9 mouse cellular contexts compared by ENCODE assay signal in the genomic region with DNA sequence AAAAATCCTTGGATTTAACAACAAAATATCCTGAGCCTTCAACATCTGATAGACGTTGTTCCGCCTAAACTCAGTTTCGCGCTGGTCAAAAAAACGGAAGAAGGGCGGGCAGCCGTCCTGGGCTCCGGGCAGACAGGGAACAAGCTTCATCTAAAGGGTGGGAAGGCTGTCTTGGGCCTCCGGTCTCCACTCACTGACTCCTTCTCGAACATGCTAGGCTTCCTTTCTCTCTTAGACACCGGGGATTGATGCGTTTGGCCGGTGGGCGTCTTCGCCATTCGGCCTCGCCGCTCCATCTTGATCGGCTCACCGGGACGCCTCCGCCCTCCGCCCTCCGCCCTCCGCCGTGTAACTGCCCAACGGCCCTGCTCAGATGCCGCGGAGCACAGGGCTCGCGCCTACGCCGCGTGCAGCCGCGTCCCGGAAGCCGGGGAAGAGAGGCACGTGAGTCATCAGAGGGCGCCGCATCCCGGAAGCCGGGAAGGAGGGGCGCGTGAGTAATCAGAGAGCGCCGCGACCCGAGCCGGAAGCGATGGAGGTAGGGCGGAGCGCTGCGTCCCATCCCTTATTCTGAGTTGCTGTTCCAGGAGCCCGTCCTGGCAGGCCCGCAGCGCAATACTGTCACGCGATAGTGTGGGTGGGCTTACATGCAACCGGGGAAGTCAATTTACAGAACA. TPM values are rescaled to one million over a fixed set of nuclear protein-coding genes. Genes with fewer than 3 reads are reported as not detected.
DNase-seq lines count a peak whose midpoint lies in the region; ATAC-seq and TF ChIP-seq lines count a peak whose summit lies in the region.
"Not testable (repeated sequence)": the region's sequence is repeated elsewhere in the genome, so short reads cannot be mapped to it uniquely, and the experiment has no call there.
"Had no signal": no experiment of that assay in that cellular context is flagged by ENCODE, and none has a peak within 500 bp of the region (broad histone marks: within the 10 kb centered on the region; RNA-seq: fewer than 3 reads in every experiment).

9030025P20Rik (plus strand) TSS at position 107 of the 677 bp plus-strand sequence.
Gm3417 (minus strand) TSS at position 429 of the 677 bp plus-strand sequence.

- H3K27me3 ChIP-seq in ES-Bruce4 (ENCODE audit: control insufficient read depth, insufficient read depth, low read length, poor library complexity, severe bottlenecking); embryonic facial prominence, embryonic 14.5 days (replicated peaks; ENCODE audit: control insufficient read depth, insufficient read depth, low read length); hindbrain, embryonic 12.5 days; kidney, embryonic 16.5 days (ENCODE audit: insufficient read depth, low read length); liver, embryonic 16.5 days (ENCODE audit: control insufficient read depth, insufficient read depth, low read depth, low read length); midbrain, embryonic 14.5 days (ENCODE audit: control insufficient read depth, insufficient read depth, low read length); stomach, embryonic 16.5 days (ENCODE audit: control insufficient read depth, insufficient read depth, low read length): not testable (repeated sequence)

- not testable (repeated sequence) for DNase-seq in embryonic facial prominence, embryonic 14.5 days (ENCODE audit: low spot score); midbrain, embryonic 14.5 days

- not testable (repeated sequence) for H3K4me2 ChIP-seq in embryonic facial prominence, embryonic 14.5 days (ENCODE audit: low read depth, low read length); liver, embryonic 16.5 days (ENCODE audit: low read depth, low read length); midbrain, embryonic 14.5 days (ENCODE audit: low read length)
- peak within 1 kb of the TSS; percentile 33; the same call in 1 of the 2 replicates for H3K4me2 ChIP-seq in hindbrain, embryonic 12.5 days (replicated peaks)
- 0 out of 2 replicates have a peak within 1 kb of the TSS, but pooled peaks have one; percentile 27 for H3K4me2 ChIP-seq in kidney, embryonic 16.5 days (replicated peaks; ENCODE audit: low read depth, low read length)
- H3K4me2 ChIP-seq in stomach, embryonic 16.5 days (ENCODE audit: low read depth, low read length): peak within 1 kb of the TSS; percentile 31; the same call in 1 of the 2 replicates

- H3K9me3 ChIP-seq in ES-Bruce4 (replicated peaks; ENCODE audit: control insufficient read depth, insufficient read depth, low read length, poor library complexity, severe bottlenecking); embryonic facial prominence, embryonic 14.5 days (ENCODE audit: control insufficient read depth, low read length); hindbrain, embryonic 12.5 days (replicated peaks); kidney, embryonic 16.5 days (ENCODE audit: low read length); liver, embryonic 16.5 days (replicated peaks; ENCODE audit: control insufficient read depth, low read length); midbrain, embryonic 14.5 days (ENCODE audit: control insufficient read depth, low read length); stomach, embryonic 16.5 days (replicated peaks; ENCODE audit: control insufficient read depth, low read length): not testable (repeated sequence)

- not testable (repeated sequence) for TF ChIP-seq POLR2A in ES-Bruce4 (IDR thresholded peaks at IDR 0.05; ENCODE audit: insufficient read depth, low read length)

- 0 out of 2 replicates have a peak within 1 kb of the TSS, but pooled peaks have one; percentile 56 for H3K9ac ChIP-seq in ES-Bruce4 (ENCODE audit: low read depth, poor library complexity, severe bottlenecking)
- H3K9ac ChIP-seq in embryonic facial prominence, embryonic 14.5 days (ENCODE audit: low read depth, low read length); hindbrain, embryonic 12.5 days; kidney, embryonic 16.5 days (replicated peaks; ENCODE audit: low read length); liver, embryonic 16.5 days (ENCODE audit: low read depth, low read length); midbrain, embryonic 14.5 days (replicated peaks; ENCODE audit: low read length); stomach, embryonic 16.5 days (ENCODE audit: low read length): not testable (repeated sequence)

- not testable (repeated sequence) for H3K4me3 ChIP-seq in ES-Bruce4 (ENCODE audit: low read depth, low read length); embryonic facial prominence, embryonic 14.5 days (ENCODE audit: low read depth, low read length); hindbrain, embryonic 12.5 days; kidney, embryonic 16.5 days (ENCODE audit: low read length); liver, embryonic 16.5 days (ENCODE audit: low read depth, low read length); midbrain, embryonic 14.5 days (replicated peaks; ENCODE audit: low read depth, low read length); stomach, embryonic 16.5 days (replicated peaks; ENCODE audit: low read length)

- peak; percentile 97 for ATAC-seq in embryonic facial prominence, embryonic 14.5 days (ENCODE audit: low read depth)
- ATAC-seq in frontal cortex, adult (ENCODE audit: low TSS enrichment): peak; percentile 94
- ATAC-seq in hindbrain, embryonic 12.5 days (ENCODE audit: low FRiP score): peak; percentile 98
- ATAC-seq in kidney, embryonic 16.5 days (ENCODE audit: low FRiP score, low TSS enrichment): peak; percentile 98
- ATAC-seq in liver, embryonic 16.5 days (ENCODE audit: low read depth): peak; percentile 98
- ATAC-seq in midbrain, embryonic 14.5 days (ENCODE audit: low FRiP score, low TSS enrichment): peak; percentile 98
- peak; percentile 99 for ATAC-seq in stomach, embryonic 16.5 days (ENCODE audit: insufficient read depth, low FRiP score)

- not testable (repeated sequence) for TF ChIP-seq CTCF in ES-Bruce4 (IDR thresholded peaks at IDR 0.05; ENCODE audit: low read depth, low read length)

- not testable (repeated sequence) for H3K4me1 ChIP-seq in ES-Bruce4 (ENCODE audit: control insufficient read depth, insufficient read depth, low read length); embryonic facial prominence, embryonic 14.5 days (ENCODE audit: control insufficient read depth, insufficient read depth, low read length); hindbrain, embryonic 12.5 days; kidney, embryonic 16.5 days (ENCODE audit: insufficient read depth, low read length); liver, embryonic 16.5 days (ENCODE audit: control insufficient read depth, low read depth, low read length); midbrain, embryonic 14.5 days (ENCODE audit: control insufficient read depth, insufficient read depth, low read length); stomach, embryonic 16.5 days (ENCODE audit: control insufficient read depth, insufficient read depth, low read length)

- not testable (repeated sequence) for H3K36me3 ChIP-seq in ES-Bruce4 (ENCODE audit: control insufficient read depth, insufficient read depth, low read length, poor library complexity, severe bottlenecking); embryonic facial prominence, embryonic 14.5 days (ENCODE audit: control insufficient read depth, insufficient read depth, low read length); hindbrain, embryonic 12.5 days; kidney, embryonic 16.5 days (ENCODE audit: insufficient read depth, low read length); liver, embryonic 16.5 days (ENCODE audit: control insufficient read depth, insufficient read depth); midbrain, embryonic 14.5 days (ENCODE audit: control insufficient read depth, insufficient read depth, low read length); stomach, embryonic 16.5 days (ENCODE audit: control insufficient read depth, insufficient read depth, low read length)

- not testable (repeated sequence) for TF ChIP-seq EP300 in ES-Bruce4 (IDR thresholded peaks at IDR 0.05; ENCODE audit: insufficient read depth, low read depth, low read length)

- H3K27ac ChIP-seq in ES-Bruce4 (ENCODE audit: insufficient read depth, low read length); embryonic facial prominence, embryonic 14.5 days (replicated peaks; ENCODE audit: low read depth, low read length); hindbrain, embryonic 12.5 days; kidney, embryonic 16.5 days (ENCODE audit: low read length); liver, embryonic 16.5 days (ENCODE audit: low read length); midbrain, embryonic 14.5 days (replicated peaks; ENCODE audit: low read depth, low read length); stomach, embryonic 16.5 days (ENCODE audit: low read length): not testable (repeated sequence)

- no CpG with 5 or more reads among the region's 60 CpGs for WGBS in embryonic facial prominence, embryonic 14.5 days
- no CpG with 5 or more reads among the region's 60 CpGs for WGBS in hindbrain, embryonic 12.5 days
- no CpG with 5 or more reads among the region's 60 CpGs for WGBS in kidney, embryonic 16.5 days
- WGBS in liver, embryonic 16.5 days (ENCODE audit: insufficient replicate concordance): no CpG with 5 or more reads among the region's 60 CpGs
- no CpG with 5 or more reads among the region's 60 CpGs for WGBS in midbrain, embryonic 14.5 days
- no CpG with 5 or more reads among the region's 60 CpGs for WGBS in stomach, embryonic 16.5 days

RNA-seq across cellular contexts. Expression of gene 9030025P20Rik, which starts in this region (rescaled TPM):
- polyA plus RNA-seq in ES-Bruce4 (2011; ENCODE audit: insufficient read depth, insufficient read length, low read depth, missing spikeins): 10.8 and 13.0 TPM in 2 replicates
- polyA plus RNA-seq in embryonic facial prominence, embryonic 14.5 days (2014; fragmentation: Nextera tagmentation; extraction: Ambion mirVana): 5.3 and 6.0 TPM in 2 replicates
- polyA plus RNA-seq in hindbrain, embryonic 12.5 days (2016; fragmentation: Nextera tagmentation; extraction: Ambion mirVana): 10.3 and 12.2 TPM in 2 replicates
- polyA plus RNA-seq in kidney, embryonic 16.5 days (2015; fragmentation: Nextera tagmentation; extraction: Ambion mirVana): 8.8 and 11.2 TPM in 2 replicates
- polyA plus RNA-seq in liver, embryonic 16.5 days (2015; fragmentation: Nextera tagmentation; extraction: Ambion mirVana): 3.5 and 3.6 TPM in 2 replicates
- polyA plus RNA-seq in midbrain, embryonic 14.5 days (2014; fragmentation: Nextera tagmentation; extraction: Ambion mirVana): 8.4 and 8.8 TPM in 2 replicates
- 6.4 and 7.6 TPM in 2 replicates for polyA plus RNA-seq in stomach, embryonic 16.5 days (2015; fragmentation: Nextera tagmentation; extraction: Ambion mirVana)

RNA-seq across cellular contexts. Expression of gene Gm3417, which starts in this region (rescaled TPM):
- polyA plus RNA-seq in ES-Bruce4 (2011; ENCODE audit: insufficient read depth, insufficient read length, low read depth, missing spikeins): not detected in 2 replicates
- polyA plus RNA-seq in embryonic facial prominence, embryonic 14.5 days (2014; fragmentation: Nextera tagmentation; extraction: Ambion mirVana): 1.2 and 3.7 TPM in 2 replicates
- 1.1 TPM in 1 of 2 replicates, not detected in the other for polyA plus RNA-seq in hindbrain, embryonic 12.5 days (2016; fragmentation: Nextera tagmentation; extraction: Ambion mirVana)
- polyA plus RNA-seq in kidney, embryonic 16.5 days (2015; fragmentation: Nextera tagmentation; extraction: Ambion mirVana): 0.73 TPM in 1 of 2 replicates, not detected in the other
- 0.14 and 0.74 TPM in 2 replicates for polyA plus RNA-seq in liver, embryonic 16.5 days (2015; fragmentation: Nextera tagmentation; extraction: Ambion mirVana)
- polyA plus RNA-seq in midbrain, embryonic 14.5 days (2014; fragmentation: Nextera tagmentation; extraction: Ambion mirVana): 0.36 TPM in 1 of 2 replicates, not detected in the other
- polyA plus RNA-seq in stomach, embryonic 16.5 days (2015; fragmentation: Nextera tagmentation; extraction: Ambion mirVana): 0.30 TPM in 1 of 2 replicates, not detected in the other
- polyA plus RNA-seq: thymus, adult 2 months had no signal
